Mouse (Mus musculus) v-Abl transformed pro-B cells (cell line): Measurements from ENCODE around the gene Rhox3h.
"Not testable (repeated sequence)": the region's sequence is repeated elsewhere in the genome, so short reads cannot be mapped to it uniquely, and the experiment has no call there.

ENCODE experiments used
- in situ Hi-C, 2 experiments: fragments of 400-800 bp; cut with MboI; formaldehyde crosslinking; loops; one replicate each; pipeline ENCODE4 v1.15.1; 2025; ENCODE audit not compliant: unreplicated experiment in 2 of 2

Gene Rhox3h

GRCm38 (mm10) chrX:37668664-37669063 lies at the start of gene Rhox3h:
Gene Rhox3h (minus strand): TSS chrX:37668764.
- in situ Hi-C loops, result not testable (repeated sequence)

- in situ Hi-C loops, result no loop called here
Measured at GRCm38 (mm10) chrX:37701821-37702387, 33.3 kb upstream of the Rhox3h start.

GRCm38 (mm10) chrX:37692261-37692660 lies 23.7 kb upstream of the Rhox3h start:
- in situ Hi-C loops, result no loop called here

- in situ Hi-C loops, result no loop called here
Measured at GRCm38 (mm10) chrX:37683031-37683715, 14.6 kb upstream of the Rhox3h start.

- in situ Hi-C loops, result not testable (repeated sequence)
Measured at GRCm38 (mm10) chrX:37673177-37673576, 4.6 kb upstream of the Rhox3h start, which contains the start of gene Rhox2h. Gene Rhox2h (minus strand): TSS chrX:37673277.

- in situ Hi-C loops, result not testable (repeated sequence)
Measured at GRCm38 (mm10) chrX:37651227-37651626, 17.3 kb downstream of the Rhox3h start, which contains the start of gene Rhox4g. Gene Rhox4g (minus strand): TSS chrX:37651327.

- in situ Hi-C loops, result not testable (repeated sequence)
Measured at GRCm38 (mm10) chrX:37643370-37643769, 25.2 kb downstream of the Rhox3h start, which contains the start of gene Rhox2g. Gene Rhox2g (minus strand): TSS chrX:37643470.

- in situ Hi-C loops, result not testable (repeated sequence)
Measured at GRCm38 (mm10) chrX:37628512-37628911, 40.1 kb downstream of the Rhox3h start, which contains the start of gene Rhox3g. Gene Rhox3g (minus strand): TSS chrX:37628612.
